In the genomic region with DNA sequence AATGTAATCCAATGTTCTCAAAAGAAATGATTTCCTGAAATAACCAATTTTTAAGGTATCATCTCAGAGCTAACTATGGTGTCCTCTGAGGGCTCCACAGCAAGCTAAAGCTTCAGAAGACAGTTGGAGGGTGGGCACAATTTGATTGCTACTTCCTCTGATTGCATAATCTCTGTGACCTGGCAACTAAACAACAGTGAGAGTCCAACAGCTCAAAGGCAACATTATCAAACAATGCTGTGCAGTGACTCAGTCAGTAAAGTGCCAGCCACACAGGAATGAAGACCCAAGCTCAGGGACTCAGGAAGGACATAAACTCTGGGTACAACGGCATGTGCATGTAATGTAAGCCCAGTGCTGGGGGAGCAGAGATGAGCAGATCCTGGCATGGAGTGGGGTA, we compare ENCODE assay signal across 20 mouse cellular contexts. TPM values are rescaled to one million over a fixed set of nuclear protein-coding genes. Genes with fewer than 3 reads are reported as not detected.
A peak's percentile ranks its signal among the peaks of the same experiment; 100 is the strongest.
DNase-seq lines count a peak whose midpoint lies in the region; ATAC-seq and TF ChIP-seq lines count a peak whose summit lies in the region.
"Had no signal": no experiment of that assay in that cellular context is flagged by ENCODE, and none has a peak within 500 bp of the region (broad histone marks: within the 10 kb centered on the region; RNA-seq: fewer than 3 reads in every experiment).

No protein-coding gene starts in this region.

- H3K4me2 ChIP-seq in heart, embryonic 14.5 days (ENCODE audit: low read length) = no peak overlapping the region
- H3K4me2 ChIP-seq in lung, postnatal 0 days (replicated peaks; ENCODE audit: low read depth, low read length) = no peak overlapping the region
- H3K4me2 ChIP-seq: forebrain, embryonic 15.5 days; limb, embryonic 15.5 days; midbrain, embryonic 11.5 days had no signal

- no peak for ATAC-seq in heart, embryonic 14.5 days (ENCODE audit: insufficient number of reproducible peaks, insufficient read depth, low FRiP score, low read depth)
- peak; percentile 41; the same call in 1 of the 2 replicates for ATAC-seq in lung, postnatal 0 days
- peak; percentile 33 to 49; a peak in 1 of 4 replicates for ATAC-seq in hematopoietic stem cell, adult 5-6 weeks (replicated peaks in 1 of 2; ENCODE audit: insufficient read depth in 1 of 2, low FRiP score in 2 of 2, low TSS enrichment in 1 of 2, low read depth in 1 of 2, poor library complexity in 2 of 2, severe bottlenecking in 2 of 2)
- ATAC-seq in megakaryocyte-erythroid progenitor cell, adult 5-6 weeks (replicated peaks; ENCODE audit: low FRiP score, low TSS enrichment, poor library complexity, severe bottlenecking) = peak; percentile 37; the same call in 1 of the 2 replicates
- no peak for ATAC-seq in monocyte, adult 5-6 weeks (replicated peaks; ENCODE audit: insufficient number of reproducible peaks, low FRiP score, low TSS enrichment, poor library complexity, severe bottlenecking)
- ATAC-seq: activated CD4-positive, CD25-positive, alpha-beta regulatory T cell, adult 4 months; forebrain, embryonic 15.5 days had no signal

- H3K9me3 ChIP-seq in heart, embryonic 14.5 days (ENCODE audit: control insufficient read depth, low read length) = no peaks in the 10 kb centered on the region
- no peaks in the 10 kb centered on the region for H3K9me3 ChIP-seq in lung, postnatal 0 days (ENCODE audit: low read length)
- H3K9me3 ChIP-seq: forebrain, embryonic 15.5 days; limb, embryonic 15.5 days had no signal

- H3K27ac ChIP-seq in heart, embryonic 14.5 days (replicated peaks in 1 of 2; ENCODE audit: control insufficient read depth in 1 of 2, insufficient read depth in 1 of 2, low read depth in 2 of 2, low read length in 2 of 2) = 0 out of 4 replicates have a peak overlapping the region, but pooled peaks have one; percentile 22 to 39
- no peak overlapping the region for H3K27ac ChIP-seq in lung, postnatal 0 days (ENCODE audit: low read length)
- H3K27ac ChIP-seq: forebrain, embryonic 15.5 days; layer of hippocampus, adult 2 months; limb, embryonic 15.5 days; stomach, postnatal 0 days had no signal

- no peaks in the 10 kb centered on the region for H3K27me3 ChIP-seq in heart, embryonic 14.5 days (ENCODE audit: control insufficient read depth, insufficient read depth, low read length)
- H3K27me3 ChIP-seq in lung, postnatal 0 days (replicated peaks; ENCODE audit: insufficient read depth, low read length) = no peaks in the 10 kb centered on the region
- H3K27me3 ChIP-seq: forebrain, embryonic 15.5 days; limb, embryonic 15.5 days had no signal

- peaks cover 4 to 15% of the 10 kb centered on the region in 2 experiments for H3K4me1 ChIP-seq in heart, embryonic 14.5 days (ENCODE audit: control insufficient read depth in 2 of 2, insufficient read depth in 2 of 2, low read length in 2 of 2)
- no peaks in the 10 kb centered on the region for H3K4me1 ChIP-seq in lung, postnatal 0 days (ENCODE audit: insufficient read depth, low read depth, low read length)
- H3K4me1 ChIP-seq: forebrain, embryonic 15.5 days; limb, embryonic 15.5 days had no signal

- TF ChIP-seq CTCF in lung, postnatal 0 days (IDR thresholded peaks at IDR 0.05) = no peak

- no peak for DNase-seq in heart, postnatal 10 days
- peak; percentile 13 for DNase-seq in lung, postnatal 0 days (ENCODE audit: low spot score)
- no peak for DNase-seq in lung, postnatal 14 days
- DNase-seq in B cell, adult 2 months = no peak
- DNase-seq: adrenal gland, postnatal 10 days; cerebellum, adult 9-11 months; kidney, adult 8-10 months; kidney, postnatal 14 days; retina, postnatal 1 day; right cerebral cortex, postnatal 4 days had no signal

- H3K36me3 ChIP-seq in heart, embryonic 14.5 days (ENCODE audit: control insufficient read depth, insufficient read depth, low read length) = peaks cover 68% of the 10 kb centered on the region
- peaks cover 10% of the 10 kb centered on the region; the same call in 1 of the 2 replicates for H3K36me3 ChIP-seq in lung, postnatal 0 days (ENCODE audit: insufficient read depth, low read length)

- intact Hi-C loops in heart, postnatal 10 days (cut with DNase I) = no loop called here

- no peak overlapping the region for H3K9ac ChIP-seq in heart, embryonic 14.5 days (ENCODE audit: low read length)
- no peak overlapping the region for H3K9ac ChIP-seq in lung, postnatal 0 days (replicated peaks; ENCODE audit: low read depth)
- H3K9ac ChIP-seq: forebrain, embryonic 15.5 days; limb, embryonic 15.5 days had no signal

- 44% methylated on average over 1 of the region's 1 CpGs for WGBS in heart, embryonic 14.5 days
- WGBS in lung, postnatal 0 days = 58% methylated on average over 1 of the region's 1 CpGs

- H3K4me3 ChIP-seq in heart, embryonic 14.5 days (ENCODE audit: control insufficient read depth in 1 of 2, insufficient read depth in 1 of 2, low read depth in 1 of 2, low read length in 2 of 2) = no peak overlapping the region
- no peak overlapping the region for H3K4me3 ChIP-seq in lung, postnatal 0 days (ENCODE audit: low read depth, low read length)
- H3K4me3 ChIP-seq: forebrain, embryonic 15.5 days; layer of hippocampus, adult 2 months; limb, embryonic 15.5 days had no signal

- no peak for TF ChIP-seq EP300 in lung, postnatal 0 days (IDR thresholded peaks at IDR 0.05)

RNA-seq across cellular contexts. Expression of gene Rnf141, which starts 11.2 kb away (rescaled TPM):
- 39.5 and 40.2 TPM in 2 replicates for polyA plus RNA-seq in heart, embryonic 14.5 days (2014; fragmentation: Nextera tagmentation; extraction: Ambion mirVana)
- 10 to 100 TPM; 50.4 to 51.2 TPM for total RNA-seq in heart, postnatal 10 days (2021)
- 31.6 and 33.8 TPM in 2 replicates for polyA plus RNA-seq in lung, postnatal 0 days (2015; fragmentation: Nextera tagmentation; extraction: Ambion mirVana)
- total RNA-seq in hematopoietic stem cell, adult 5-6 weeks (2017) = 66.5 and 76.7 TPM in 2 replicates
- total RNA-seq in megakaryocyte-erythroid progenitor cell, adult 5-6 weeks (2014; fragmentation: Nextera tagmentation) = 42.5 and 67.4 TPM in 2 replicates
- 37.1 and 54.9 TPM in 2 replicates for total RNA-seq in megakaryocyte-erythroid progenitor cell, adult 5-6 weeks (2017)
- total RNA-seq in monocyte, adult 5-6 weeks (2017) = 19.8 to 50.6 TPM (median 21.2 TPM) in 3 replicates

RNA-seq across cellular contexts. Expression of gene Lyve1, which starts 30.0 kb away (rescaled TPM):
- 5.7 and 6.3 TPM in 2 replicates for polyA plus RNA-seq in heart, embryonic 14.5 days (2014; fragmentation: Nextera tagmentation; extraction: Ambion mirVana)
- total RNA-seq in heart, postnatal 10 days (2021) = 10 to 100 TPM in 1 of 2 experiments, 1 to 10 TPM in 1; 9.6 to 18.9 TPM
- 226 and 360 TPM in 2 replicates for polyA plus RNA-seq in lung, postnatal 0 days (2015; fragmentation: Nextera tagmentation; extraction: Ambion mirVana)
- total RNA-seq in hematopoietic stem cell, adult 5-6 weeks (2017) = 0.31 TPM in 1 of 2 replicates, not detected in the other
- total RNA-seq in megakaryocyte-erythroid progenitor cell, adult 5-6 weeks (2014; fragmentation: Nextera tagmentation) = not detected in 2 replicates
- total RNA-seq in megakaryocyte-erythroid progenitor cell, adult 5-6 weeks (2017) = not detected in 2 replicates
- not detected in 3 replicates for total RNA-seq in monocyte, adult 5-6 weeks (2017)
- polyA plus RNA-seq: activated CD4-positive, CD25-positive, alpha-beta regulatory T cell, adult 4 months had no signal

Comparison
In these comparisons a context has a peak if more than half of its experiments do, and no peak if none do; other contexts are left out.
1. ATAC-seq: peak in lung, postnatal 0 days (single experiment), hematopoietic stem cell, adult 5-6 weeks (2 of 2) and megakaryocyte-erythroid progenitor cell, adult 5-6 weeks (single experiment); none in heart, embryonic 14.5 days (single experiment) and monocyte, adult 5-6 weeks (single experiment).